Mouse (Mus musculus): ENCODE results near the gene Atp8b3. TPM values are rescaled to one million over a fixed set of nuclear protein-coding genes. Genes with fewer than 3 reads are reported as not detected.

The Atp8b3 gene
- polyA plus RNA-seq, 2 experiments: 0.02 TPM; not detected in 1

DNA sequence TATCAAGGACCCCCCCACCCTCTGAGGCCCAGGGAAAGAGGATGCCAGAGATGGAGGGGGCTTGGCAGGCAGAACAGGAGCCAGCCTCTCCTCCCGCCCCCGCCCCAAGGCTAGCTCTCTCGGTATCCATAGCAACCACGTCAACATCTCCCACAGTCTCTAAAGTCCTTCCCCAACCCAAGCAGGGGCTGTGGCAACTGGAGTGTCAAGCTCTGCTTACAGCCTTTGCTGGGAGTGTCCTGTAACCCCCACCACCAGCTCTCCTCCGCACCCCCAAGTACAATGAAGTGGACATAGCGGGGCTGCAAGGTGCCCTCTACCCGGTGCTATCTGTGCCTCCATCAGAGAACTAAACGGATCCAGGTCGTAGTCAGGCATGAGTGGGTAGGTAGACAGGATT is 35.0 kb upstream of the Atp8b3 start:
- Histone ChIP-seq H3K9ac (replicated peaks) (peak overlapping the region; percentile 87), H3K4me3 (ENCODE audit: insufficient read depth in 1 of 2, low read depth in 2 of 2, low read length in 2 of 2) (peak overlapping the region; percentile 17 to 69), H3K36me3 (replicated peaks; ENCODE audit: control insufficient read depth, insufficient read depth, low read depth) (peaks cover 4% of the 10 kb centered on the region; the same call in 1 of the 2 replicates), H3K4me2 (ENCODE audit: low read depth) (peak overlapping the region; percentile 77), H3K27me3 (ENCODE audit: control insufficient read depth, insufficient read depth, low read length) (no peaks in the 10 kb centered on the region), H3K4me1 (replicated peaks; ENCODE audit: control insufficient read depth in 2 of 2, insufficient read depth in 2 of 2, low read length in 1 of 2) (peaks cover 56 to 68% of the 10 kb centered on the region in 2 experiments), H3K9me3 (ENCODE audit: control insufficient read depth, low read length) (no peaks in the 10 kb centered on the region), H3K27ac (peak overlapping the region; percentile 99)
- ATAC-seq (ENCODE audit: insufficient read depth) (no peak), DNase-seq (ENCODE audit: low read depth in 3 of 3, low spot score in 3 of 3) (no peak)
- WGBS (ENCODE audit: insufficient replicate concordance): 50% methylated on average over 9 of the region's 9 CpGs
- no peak for TF ChIP-seq CTCF (IDR thresholded peaks at IDR 0.05; ENCODE audit: low read depth)
- TF ChIP-seq EP300 (IDR thresholded peaks at IDR 0.05; ENCODE audit: low read depth): no peak

DNA sequence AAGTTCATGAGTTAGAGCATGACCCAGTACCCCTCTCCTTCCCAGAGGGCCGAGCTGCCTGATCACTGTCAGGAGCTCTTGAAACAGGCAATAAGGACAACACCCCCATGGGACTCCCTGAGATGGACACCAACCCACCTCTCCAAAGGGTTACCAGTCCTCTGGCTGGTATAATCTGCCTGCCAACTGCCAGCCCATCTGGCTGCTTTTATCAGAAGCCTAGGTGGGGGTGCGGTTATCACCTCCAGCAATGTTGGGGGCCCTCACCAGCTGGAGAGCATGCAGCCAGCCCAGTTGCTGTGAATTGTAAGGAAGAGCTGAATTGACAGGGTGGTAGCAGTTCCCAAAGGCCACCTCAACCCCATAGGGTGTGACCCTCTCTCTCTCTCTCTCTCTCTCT is 33.6 kb upstream of the Atp8b3 start:
- DNase-seq (ENCODE audit: low read depth in 3 of 3, low spot score in 3 of 3) (peak; percentile 77 to 81 (median 79)), ATAC-seq (ENCODE audit: insufficient read depth) (peak; percentile 45)
- Histone ChIP-seq H3K36me3 (replicated peaks; ENCODE audit: control insufficient read depth, insufficient read depth, low read depth) (peaks cover 18% of the 10 kb centered on the region), H3K9ac (replicated peaks) (peak overlapping the region; percentile 87), H3K27me3 (ENCODE audit: control insufficient read depth, insufficient read depth, low read length) (no peaks in the 10 kb centered on the region), H3K9me3 (ENCODE audit: control insufficient read depth, low read length) (no peaks in the 10 kb centered on the region), H3K4me1 (replicated peaks; ENCODE audit: control insufficient read depth in 2 of 2, insufficient read depth in 2 of 2, low read length in 1 of 2) (peaks cover 54 to 60% of the 10 kb centered on the region in 2 experiments), H3K4me3 (ENCODE audit: insufficient read depth in 1 of 2, low read depth in 2 of 2, low read length in 2 of 2) (peak overlapping the region; percentile 69 to 90), H3K4me2 (ENCODE audit: low read depth) (peak overlapping the region; percentile 77), H3K27ac (peak overlapping the region; percentile 99)
- 19% methylated on average over 2 of the region's 2 CpGs for WGBS (ENCODE audit: insufficient replicate concordance)
- TF ChIP-seq EP300 (IDR thresholded peaks at IDR 0.05; ENCODE audit: low read depth) (no peak), CTCF (IDR thresholded peaks at IDR 0.05; ENCODE audit: low read depth) (no peak)

DNA sequence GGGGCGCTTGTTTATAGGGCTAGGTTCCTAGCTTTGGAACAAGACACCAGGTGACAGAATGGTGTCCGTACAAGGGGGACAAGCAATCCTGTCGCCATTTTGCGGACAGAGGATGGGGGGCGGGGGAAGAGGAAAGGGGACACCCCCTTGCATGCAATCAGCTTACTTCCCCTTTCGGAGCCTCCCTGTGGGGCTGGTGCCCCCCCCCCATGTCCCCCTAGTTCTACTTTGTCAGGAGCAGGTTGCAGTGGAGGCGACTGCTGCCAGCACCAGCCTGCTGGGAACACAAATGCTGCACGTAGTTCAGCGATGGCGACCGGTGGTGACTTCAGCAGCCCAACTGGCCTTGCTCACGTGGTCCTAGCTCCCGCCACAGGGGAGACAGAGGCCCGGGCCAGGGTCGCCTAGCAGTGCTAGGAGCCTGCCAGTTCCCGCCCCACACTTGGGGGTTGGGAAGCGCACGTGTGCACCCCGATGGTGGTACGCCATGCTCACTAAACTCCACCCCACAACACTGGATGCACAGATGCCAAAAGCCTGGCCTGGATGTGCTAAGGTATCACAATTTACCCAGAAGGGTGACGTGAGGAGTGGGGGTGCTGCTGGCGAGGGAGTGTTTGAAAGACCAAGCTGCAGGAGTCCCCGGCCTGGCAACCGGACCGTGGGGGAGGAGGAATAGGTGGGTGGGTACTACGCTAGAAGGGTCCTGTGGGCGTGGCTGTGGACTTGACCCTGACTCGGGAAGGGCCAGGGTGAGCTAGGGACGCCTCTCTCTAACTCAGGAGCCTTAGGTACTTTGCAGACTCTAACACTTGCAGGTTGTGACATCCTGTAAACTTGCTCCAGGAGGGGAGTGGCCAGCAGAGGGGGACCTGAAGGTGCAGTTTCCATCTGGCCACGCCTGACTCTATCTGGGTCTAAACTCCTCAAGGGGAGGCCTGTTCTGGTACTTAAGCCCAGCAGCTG is 32.2 kb upstream of the Atp8b3 start:
- ATAC-seq (ENCODE audit: insufficient read depth): peak; percentile 51
- WGBS (ENCODE audit: insufficient replicate concordance): 9% methylated on average over 30 of the region's 30 CpGs
- no peaks in the 10 kb centered on the region for H3K27me3 ChIP-seq (ENCODE audit: control insufficient read depth, insufficient read depth, low read length)
- H3K36me3 ChIP-seq (replicated peaks; ENCODE audit: control insufficient read depth, insufficient read depth, low read depth): peaks cover 18% of the 10 kb centered on the region
- H3K4me1 ChIP-seq (replicated peaks; ENCODE audit: control insufficient read depth in 2 of 2, insufficient read depth in 2 of 2, low read length in 1 of 2): peaks cover 57 to 64% of the 10 kb centered on the region in 2 experiments
- peak overlapping the region; percentile 99 for H3K27ac ChIP-seq
- TF ChIP-seq CTCF (IDR thresholded peaks at IDR 0.05; ENCODE audit: low read depth) (peak; percentile 35), EP300 (IDR thresholded peaks at IDR 0.05; ENCODE audit: low read depth) (no peak)
- no peaks in the 10 kb centered on the region for H3K9me3 ChIP-seq (ENCODE audit: control insufficient read depth, low read length)
- H3K4me2 ChIP-seq (ENCODE audit: low read depth): peak overlapping the region; percentile 77
- H3K9ac ChIP-seq (replicated peaks): peak overlapping the region; percentile 87
- peak overlapping the region; percentile 69 to 90 for H3K4me3 ChIP-seq (ENCODE audit: insufficient read depth in 1 of 2, low read depth in 2 of 2, low read length in 2 of 2)
- DNase-seq (ENCODE audit: low read depth in 3 of 3, low spot score in 3 of 3): no peak

DNA sequence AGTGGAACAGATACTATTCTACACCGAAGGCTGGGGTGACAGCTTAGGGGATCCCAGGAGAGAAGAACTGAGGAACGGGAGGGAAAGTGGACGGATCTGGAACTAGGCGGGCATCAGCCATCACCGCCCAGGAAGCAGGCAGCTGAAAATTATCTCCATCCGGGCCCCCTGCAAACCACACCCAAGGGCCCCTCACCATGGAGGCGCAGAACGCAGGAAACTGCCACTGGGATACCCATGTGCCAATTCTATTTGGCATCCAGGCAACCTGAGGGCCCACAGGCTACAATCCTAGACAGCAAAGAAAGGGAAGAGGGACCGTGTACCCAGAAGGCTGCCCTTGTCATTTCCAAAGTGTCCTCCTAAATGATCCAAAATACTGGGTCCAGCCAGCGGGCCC is 31.5 kb upstream of the Atp8b3 start:
- Histone ChIP-seq H3K27ac (peak overlapping the region; percentile 99), H3K27me3 (ENCODE audit: control insufficient read depth, insufficient read depth, low read length) (no peaks in the 10 kb centered on the region), H3K9ac (replicated peaks) (peak overlapping the region; percentile 87), H3K36me3 (replicated peaks; ENCODE audit: control insufficient read depth, insufficient read depth, low read depth) (peaks cover 21% of the 10 kb centered on the region), H3K9me3 (ENCODE audit: control insufficient read depth, low read length) (no peaks in the 10 kb centered on the region), H3K4me2 (ENCODE audit: low read depth) (peak overlapping the region; percentile 77), H3K4me1 (replicated peaks; ENCODE audit: control insufficient read depth in 2 of 2, insufficient read depth in 2 of 2, low read length in 1 of 2) (peaks cover 54 to 59% of the 10 kb centered on the region in 2 experiments), H3K4me3 (ENCODE audit: insufficient read depth in 1 of 2, low read depth in 2 of 2, low read length in 2 of 2) (peak overlapping the region; percentile 69 to 90)
- 21% methylated on average over 10 of the region's 10 CpGs for WGBS (ENCODE audit: insufficient replicate concordance)
- ATAC-seq (ENCODE audit: insufficient read depth): peak; percentile 5; the same call in 1 of the 2 replicates
- no peak for TF ChIP-seq EP300 (IDR thresholded peaks at IDR 0.05; ENCODE audit: low read depth)
- TF ChIP-seq CTCF (IDR thresholded peaks at IDR 0.05; ENCODE audit: low read depth): no peak
- no peak for DNase-seq (ENCODE audit: low read depth in 3 of 3, low spot score in 3 of 3)

DNA sequence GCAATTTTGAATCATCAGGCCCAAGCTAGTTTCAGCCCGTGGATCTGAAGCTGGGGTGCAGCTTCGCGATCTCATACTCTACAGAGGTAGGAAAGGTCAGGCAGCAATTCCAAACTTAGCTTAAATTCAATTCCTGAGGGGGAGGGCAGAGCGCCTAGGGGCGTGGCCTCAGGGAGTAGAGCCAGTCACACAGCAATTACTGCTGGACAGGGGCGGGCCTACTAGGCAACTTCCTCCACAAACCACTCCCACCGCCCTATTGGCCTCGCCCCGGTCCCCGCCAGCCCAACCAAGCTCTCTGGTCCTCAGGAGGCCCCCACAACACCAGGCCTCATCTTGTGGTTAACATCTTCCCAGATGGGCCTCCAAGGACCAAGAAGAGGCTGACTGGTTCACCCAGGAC is 30.7 kb upstream of the Atp8b3 start:
- peak; percentile 86 to 87 (median 86) for DNase-seq (ENCODE audit: low read depth in 3 of 3, low spot score in 3 of 3)
- peaks cover 20% of the 10 kb centered on the region for H3K36me3 ChIP-seq (replicated peaks; ENCODE audit: control insufficient read depth, insufficient read depth, low read depth)
- H3K9me3 ChIP-seq (ENCODE audit: control insufficient read depth, low read length): no peaks in the 10 kb centered on the region
- H3K4me1 ChIP-seq (replicated peaks; ENCODE audit: control insufficient read depth in 2 of 2, insufficient read depth in 2 of 2, low read length in 1 of 2): peaks cover 46 to 51% of the 10 kb centered on the region in 2 experiments
- no peaks in the 10 kb centered on the region for H3K27me3 ChIP-seq (ENCODE audit: control insufficient read depth, insufficient read depth, low read length)
- peak overlapping the region; percentile 77 for H3K4me2 ChIP-seq (ENCODE audit: low read depth)
- peak overlapping the region; percentile 69 to 90 for H3K4me3 ChIP-seq (ENCODE audit: insufficient read depth in 1 of 2, low read depth in 2 of 2, low read length in 2 of 2)
- peak; percentile 73 for ATAC-seq (ENCODE audit: insufficient read depth)
- 8% methylated on average over 10 of the region's 10 CpGs for WGBS (ENCODE audit: insufficient replicate concordance)
- peak overlapping the region; percentile 87 for H3K9ac ChIP-seq (replicated peaks)
- peak overlapping the region; percentile 99 for H3K27ac ChIP-seq
- no peak for TF ChIP-seq EP300 (IDR thresholded peaks at IDR 0.05; ENCODE audit: low read depth)
- no peak for TF ChIP-seq CTCF (IDR thresholded peaks at IDR 0.05; ENCODE audit: low read depth)

All from liver, embryonic 14.5 days (tissue).